Mouse (Mus musculus) stomach, postnatal 0 days (tissue): ENCODE results near the gene Vsig10.

Experiments used
- CTCF ChIP-seq: IDR thresholded peaks from 2 replicates; pipeline ENCODE4 v1.5.1; 2016; ENCODE audit warnings: antibody characterized with exemption, low read depth, mild to moderate bottlenecking, moderate library complexity
- EP300 ChIP-seq: optimal IDR thresholded peaks from 2 replicates; pipeline ENCODE3; 2016; ENCODE audit warnings: antibody characterized with exemption

- TF ChIP-seq CTCF (no peak), EP300 (no peak)
Observed at GRCm38 (mm10) chr5:117302899-117303298, 16.0 kb upstream of the Vsig10 start.
